In genomic region chr19:6663391-6663790, GRCm38 (mm10) we compare ENCODE assay signal across 7 mouse cellular contexts.
DNase-seq lines count a peak whose midpoint lies in the region; ATAC-seq and TF ChIP-seq lines count a peak whose summit lies in the region.

No protein-coding gene starts in this region.

- H3K9me3 ChIP-seq in intestine, embryonic 16.5 days (ENCODE audit: control insufficient read depth, low read length) = no peaks in the 10 kb centered on the region
- H3K9me3 ChIP-seq in midbrain, embryonic 15.5 days = no peaks in the 10 kb centered on the region

- peak; percentile 84 to 88 for DNase-seq in adrenal gland, adult 18-20 months (ENCODE audit: low spot score in 2 of 2)
- DNase-seq in gastrocnemius, adult 2 months = peak; percentile 86
- DNase-seq in left cerebral cortex, postnatal 14 days (ENCODE audit: low spot score in 2 of 2) = peak; percentile 91 to 94
- peak; percentile 49 to 76 for DNase-seq in spleen, adult 18-20 months

- 2% methylated on average over 10 of the region's 10 CpGs for whole genome bisulfite sequencing in intestine, embryonic 16.5 days
- WGBS in midbrain, embryonic 15.5 days = 3% methylated on average over 10 of the region's 10 CpGs

- peak; percentile 66 for ATAC-seq in common myeloid progenitor, adult 5-6 weeks (replicated peaks; ENCODE audit: low read depth, poor library complexity, severe bottlenecking)
- ATAC-seq in intestine, embryonic 16.5 days = peak; percentile 70
- ATAC-seq in midbrain, embryonic 15.5 days (replicated peaks) = peak; percentile 92

- no peak overlapping the region for H3K4me2 ChIP-seq in intestine, embryonic 16.5 days (ENCODE audit: low read depth, low read length)
- no peak overlapping the region for H3K4me2 ChIP-seq in midbrain, embryonic 15.5 days

- H3K9ac ChIP-seq in intestine, embryonic 16.5 days (ENCODE audit: low read depth, low read length) = no peak overlapping the region
- no peak overlapping the region for H3K9ac ChIP-seq in midbrain, embryonic 15.5 days

- H3K36me3 ChIP-seq in intestine, embryonic 16.5 days (ENCODE audit: control insufficient read depth, insufficient read depth, low read length) = no peaks in the 10 kb centered on the region
- no peaks in the 10 kb centered on the region for H3K36me3 ChIP-seq in midbrain, embryonic 15.5 days (replicated peaks)

- H3K4me1 ChIP-seq in intestine, embryonic 16.5 days (ENCODE audit: control insufficient read depth, insufficient read depth, low read length) = no peaks in the 10 kb centered on the region
- peaks cover 6% of the 10 kb centered on the region; the same call in 1 of the 2 replicates for H3K4me1 ChIP-seq in midbrain, embryonic 15.5 days

- TF ChIP-seq CTCF in gastrocnemius, adult 2 months (IDR thresholded peaks at IDR 0.05) = peak; percentile 86

- intact Hi-C loops in gastrocnemius, adult 2 months (cut with DNase I) = loop anchor here (1.0 kb wide), 1 partner anchor 174 kb away; no protein-coding TSS in a partner anchor
- intact Hi-C loops in left cerebral cortex, postnatal 14 days (cut with DNase I) = loop anchor here (2.0 kb wide), 1 partner anchor 171 kb away; no protein-coding TSS in a partner anchor

- H3K27ac ChIP-seq in gastrocnemius, adult 2 months = no peak overlapping the region
- no peak overlapping the region for H3K27ac ChIP-seq in intestine, embryonic 16.5 days (ENCODE audit: low read length)
- no peak overlapping the region for H3K27ac ChIP-seq in midbrain, embryonic 15.5 days

- H3K27me3 ChIP-seq in intestine, embryonic 16.5 days (replicated peaks; ENCODE audit: control insufficient read depth, insufficient read depth, low read length) = peaks cover 4% of the 10 kb centered on the region; the same call in 1 of the 2 replicates
- no peaks in the 10 kb centered on the region for H3K27me3 ChIP-seq in midbrain, embryonic 15.5 days (replicated peaks)

- H3K4me3 ChIP-seq in gastrocnemius, adult 2 months = no peak overlapping the region
- H3K4me3 ChIP-seq in intestine, embryonic 16.5 days (ENCODE audit: low read length) = no peak overlapping the region
- no peak overlapping the region for H3K4me3 ChIP-seq in midbrain, embryonic 15.5 days
